Mouse (Mus musculus) heart, postnatal 14 days (tissue): ENCODE measurements at regions not wholly inside any gene's neighbourhood (a gene's known extent, or its start where the extent isn't known, plus 50 kb on each side); places are given as distances from the start of the nearest gene placed in this dataset.

Source experiments
- DNase-seq, 2 experiments: peaks; one replicate each; pipeline ENCODE4 v3.0.0; 2021 to 2022
- intact Hi-C: fragments of 180-260 bp; cut with DNase I; formaldehyde crosslinking; loops from one replicate; pipeline ENCODE4 v1.15.1; 2025

DNA sequence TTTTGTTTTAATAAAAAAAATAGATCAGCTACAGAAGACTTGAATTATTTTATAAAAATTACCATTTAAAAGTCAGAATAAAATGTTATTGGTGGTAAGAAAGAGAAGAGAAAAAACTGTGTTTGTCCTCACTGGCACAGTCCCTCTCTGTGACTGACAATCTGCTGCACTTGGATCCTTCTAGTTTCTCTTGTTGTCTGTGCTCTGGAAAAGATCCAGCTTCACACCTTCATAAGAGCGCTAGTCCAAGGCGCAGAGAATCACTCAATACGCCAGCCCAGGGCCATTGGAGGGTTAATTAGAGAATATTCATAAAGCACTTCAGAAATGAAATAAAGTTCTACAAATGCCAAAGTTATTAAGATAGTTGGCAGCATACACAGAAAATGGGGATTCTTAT, 153.8 kb downstream of the Lmbrd1 start:
- DNase-seq: no peak
- intact Hi-C loops: no loop called here

DNA sequence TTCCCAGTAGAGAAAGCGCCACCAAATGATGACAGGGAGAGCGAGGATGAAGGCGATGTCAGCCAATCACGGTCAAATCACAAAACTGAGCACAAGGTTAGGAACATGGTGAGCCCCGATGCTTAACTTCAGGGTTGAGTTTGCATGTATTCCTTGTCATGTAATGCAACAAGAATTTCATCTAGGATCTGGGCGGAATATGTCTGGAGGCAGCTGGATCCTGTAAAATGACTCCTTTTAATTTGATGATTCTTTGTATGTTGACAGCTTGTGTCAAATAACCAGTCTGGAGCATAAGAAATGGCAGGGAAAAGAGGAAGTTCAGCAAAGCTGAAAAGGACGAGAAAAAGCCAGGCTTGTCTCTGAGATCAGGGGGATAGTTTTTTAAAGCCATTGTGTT, 188.4 kb downstream of the Lmbrd1 start:
- intact Hi-C loops: no loop called here
- no peak for DNase-seq

DNA sequence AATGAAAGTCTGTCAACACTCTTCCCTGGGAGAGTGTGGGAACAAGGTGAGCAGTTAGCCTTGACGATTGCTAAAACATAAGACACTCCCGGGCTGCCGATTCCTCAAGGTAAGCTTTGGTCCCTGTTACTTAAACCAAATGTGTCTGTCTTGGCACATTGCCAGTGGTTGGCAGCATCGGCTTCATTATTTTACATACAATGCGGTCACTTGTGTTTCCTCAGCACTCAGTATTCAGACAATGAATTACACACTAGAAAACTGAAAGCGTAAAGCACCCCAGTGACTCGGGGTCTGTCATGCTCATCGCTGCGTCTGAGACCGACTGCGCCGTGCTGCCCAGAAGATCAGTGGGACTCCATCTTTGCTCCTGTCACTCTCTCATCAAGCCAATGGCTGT, 191.3 kb downstream of the Lmbrd1 start:
- intact Hi-C loops: no loop called here
- DNase-seq: no peak

DNA sequence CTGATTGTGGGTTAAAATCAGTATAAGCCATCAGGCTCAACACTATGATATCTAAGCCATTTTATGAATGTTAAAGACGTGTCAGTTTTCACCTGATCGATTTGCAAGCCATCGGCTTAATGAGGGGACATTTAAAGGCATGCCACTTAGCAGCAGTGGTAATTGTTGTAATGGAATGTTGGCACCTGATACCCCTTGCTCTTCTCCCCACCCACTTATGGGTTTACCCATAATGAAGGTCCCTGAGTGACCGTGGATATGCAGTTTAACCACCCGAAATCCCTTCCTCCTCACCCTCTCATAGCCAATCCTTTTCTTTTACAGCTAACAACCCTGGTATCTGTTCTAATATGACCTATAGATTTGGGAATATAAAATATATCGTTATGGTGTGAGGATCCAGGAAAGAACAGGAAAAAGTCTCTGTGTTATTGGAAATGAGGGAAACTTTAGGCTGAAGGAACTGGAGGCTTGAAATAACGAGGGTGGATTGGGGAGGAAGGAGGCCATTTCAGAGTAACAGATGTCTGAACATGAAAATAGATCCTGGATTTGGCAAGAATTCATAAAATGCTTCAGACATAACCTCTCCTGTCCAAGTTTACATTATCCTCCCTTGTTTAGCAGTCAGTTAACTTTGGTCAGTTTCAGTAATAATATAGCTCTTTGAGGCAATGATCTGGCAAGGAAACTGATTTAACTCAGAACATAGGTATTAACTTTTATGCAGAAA, 192.4 kb downstream of the Lmbrd1 start:
- DNase-seq: no peak
- intact Hi-C loops: no loop called here

DNA sequence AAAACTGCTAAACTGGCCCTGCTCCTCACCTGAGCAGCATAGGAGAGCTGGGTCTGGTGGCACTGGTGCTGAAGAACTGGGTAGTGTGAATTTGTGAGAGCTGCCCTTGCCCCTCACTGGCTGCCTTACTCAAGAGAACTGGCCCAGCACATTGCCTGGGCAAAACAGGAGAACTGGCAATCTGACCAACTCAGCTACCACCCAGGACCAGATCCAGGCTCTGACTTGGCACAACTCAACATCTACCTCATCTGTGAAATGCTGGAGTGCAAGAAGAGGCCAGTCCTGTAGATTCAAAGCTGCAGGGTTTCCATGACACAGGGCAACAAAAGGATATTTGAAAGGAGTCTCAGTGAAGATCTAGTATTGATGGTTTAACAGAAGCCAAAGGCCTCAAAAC, 198.6 kb downstream of the Lmbrd1 start:
- intact Hi-C loops: no loop called here
- DNase-seq: no peak

DNA sequence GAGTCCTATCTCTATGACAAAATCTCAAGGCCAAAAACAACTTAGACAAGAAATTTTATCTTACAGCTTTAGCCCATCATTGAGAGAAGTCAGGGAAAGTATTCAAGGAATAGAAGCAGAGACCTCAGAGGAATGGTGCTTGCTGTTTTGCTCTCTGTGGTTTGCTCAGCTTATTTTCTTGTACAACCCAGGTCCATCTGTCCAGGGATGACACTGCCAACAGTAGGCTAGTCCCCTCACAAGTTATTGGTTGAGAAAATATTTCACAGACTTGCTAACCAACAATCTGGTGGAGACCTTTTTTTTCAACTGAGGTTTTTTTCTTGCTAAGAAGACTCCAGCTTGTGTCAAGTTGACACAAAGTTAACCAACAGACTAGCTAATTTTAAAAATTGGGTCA, 205.2 kb downstream of the Lmbrd1 start:
- intact Hi-C loops: no loop called here
- DNase-seq: no peak

DNA sequence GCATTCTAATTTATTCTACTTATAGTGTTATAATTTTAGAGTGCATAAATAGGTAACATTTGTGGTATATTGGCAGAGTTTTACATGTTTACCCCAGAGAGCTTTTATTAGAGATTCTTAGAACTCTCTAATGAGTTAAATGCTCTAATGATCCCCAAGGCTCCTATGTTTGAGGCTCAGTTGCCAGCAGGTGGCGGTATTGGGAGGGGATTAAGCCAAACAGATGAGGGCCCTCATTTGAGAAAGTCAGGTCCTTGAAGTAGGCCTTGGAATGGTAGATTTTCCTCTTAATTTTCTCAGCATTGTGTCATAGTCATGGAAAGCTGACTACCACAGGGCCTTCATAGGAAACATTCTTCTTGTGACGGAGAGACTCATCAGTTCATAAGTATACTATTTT, 222.8 kb downstream of the Lmbrd1 start:
- intact Hi-C loops: no loop called here
- DNase-seq: peak; percentile 15 to 49

DNA sequence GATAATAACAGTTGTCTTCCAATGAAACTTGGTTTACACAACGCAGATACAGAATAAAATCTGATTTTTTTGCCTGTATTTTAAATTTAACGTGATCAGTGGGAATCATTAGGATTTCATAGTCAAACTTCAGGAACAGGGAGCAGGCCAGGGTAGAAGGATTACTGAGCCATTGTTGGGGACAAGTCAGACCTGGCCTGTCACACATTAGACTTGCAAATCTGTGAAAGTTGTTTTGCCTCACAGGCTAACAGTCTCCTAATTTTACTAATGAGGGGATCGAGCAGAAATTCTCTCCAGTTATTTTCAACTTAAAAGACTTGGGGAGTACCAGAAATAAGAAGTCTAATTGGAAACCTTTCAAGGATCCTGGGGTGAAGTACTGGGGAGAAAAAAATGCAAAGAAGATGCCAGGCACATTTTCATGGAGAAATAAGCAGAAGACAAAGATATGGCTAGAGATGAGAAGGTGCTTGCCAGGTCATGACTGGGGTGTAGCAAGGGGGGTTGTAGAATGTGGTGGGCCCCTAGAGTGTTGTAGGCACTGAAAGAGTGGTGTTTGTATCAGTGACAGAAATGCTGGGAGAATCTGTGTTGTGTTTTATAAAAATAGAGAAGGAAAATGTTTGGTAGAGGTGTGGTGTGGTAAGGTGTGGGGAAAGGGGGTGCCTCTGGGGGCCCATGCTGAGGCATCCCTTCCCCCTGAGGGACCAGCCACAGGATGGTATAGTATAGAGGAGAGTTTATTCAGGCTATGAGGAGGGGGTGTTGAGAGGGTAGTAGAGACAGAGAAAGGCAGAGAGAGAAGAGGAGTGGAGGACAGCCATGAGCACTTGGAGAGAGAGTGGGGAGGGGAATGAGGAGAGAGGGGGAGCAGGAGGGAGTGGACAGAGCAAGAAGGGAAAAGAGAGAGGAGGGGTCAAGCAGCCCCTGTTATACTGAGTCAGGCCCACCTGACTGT, 260.2 kb downstream of the Lmbrd1 start:
- DNase-seq: no peak
- intact Hi-C loops: no loop called here

DNA sequence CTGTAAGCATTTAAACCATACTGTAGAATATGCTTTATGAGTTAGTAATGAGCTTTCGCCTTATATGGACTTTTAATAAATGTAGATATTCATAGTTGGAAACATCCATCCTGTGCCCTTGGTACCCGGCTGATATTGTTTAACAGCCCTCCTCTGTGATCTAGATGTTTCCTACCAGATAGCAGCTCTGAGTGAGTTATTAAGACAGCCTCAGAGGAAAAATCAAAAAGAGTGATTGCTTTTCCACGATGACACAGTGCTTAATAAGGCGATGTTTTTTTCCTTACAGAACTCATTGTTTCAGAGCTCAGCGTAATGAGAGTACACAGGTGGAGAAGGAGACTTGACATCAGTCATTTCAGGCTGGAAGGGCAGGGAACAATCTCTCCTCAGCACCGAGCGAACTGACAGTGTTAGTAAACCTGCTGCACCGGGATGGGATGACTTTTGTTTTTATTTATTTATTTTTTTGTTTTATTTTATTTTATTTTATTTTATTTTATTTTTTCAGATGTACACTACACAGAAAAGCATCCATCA, 264.4 kb downstream of the Lmbrd1 start:
- DNase-seq: no peak
- intact Hi-C loops: no loop called here

DNA sequence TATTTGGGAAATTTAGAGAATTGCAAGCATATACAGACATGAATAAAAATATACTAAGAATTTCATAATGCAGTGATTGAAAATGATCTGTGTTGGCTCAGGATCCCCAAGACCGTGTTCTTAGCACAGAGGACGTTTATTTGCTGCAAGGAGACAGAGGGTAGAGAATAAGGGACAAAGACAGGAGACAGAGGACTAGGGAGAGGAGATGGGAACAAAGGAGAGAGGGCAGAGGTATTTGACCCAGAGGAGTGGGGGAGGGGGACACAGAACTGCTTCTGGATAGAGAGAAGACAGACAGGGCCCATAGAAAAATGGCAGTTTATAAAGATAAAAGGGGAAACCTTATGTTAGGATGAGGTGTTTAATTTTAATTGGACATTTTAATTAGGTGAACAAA, 265.0 kb downstream of the Lmbrd1 start:
- no peak for DNase-seq
- intact Hi-C loops: no loop called here

DNA sequence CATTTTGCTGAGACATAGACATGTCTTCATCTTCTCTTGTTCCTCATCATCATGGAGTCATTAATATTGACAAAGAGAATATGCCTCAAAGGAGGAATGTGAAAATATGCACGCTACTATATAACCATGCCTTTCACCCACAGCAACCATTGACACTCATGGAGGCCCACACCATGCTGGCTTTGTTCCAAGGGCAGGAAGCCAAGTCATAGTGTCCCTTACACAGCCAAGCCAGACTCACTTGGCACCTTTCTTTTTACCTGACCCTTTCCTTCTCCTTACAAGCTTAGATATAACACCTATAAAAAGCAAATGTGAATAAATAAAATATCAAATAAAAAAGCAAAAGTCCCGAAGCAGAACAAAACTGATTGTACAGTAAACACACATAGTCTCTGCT, 294.3 kb downstream of the Lmbrd1 start:
- DNase-seq: no peak
- intact Hi-C loops: no loop called here

DNA sequence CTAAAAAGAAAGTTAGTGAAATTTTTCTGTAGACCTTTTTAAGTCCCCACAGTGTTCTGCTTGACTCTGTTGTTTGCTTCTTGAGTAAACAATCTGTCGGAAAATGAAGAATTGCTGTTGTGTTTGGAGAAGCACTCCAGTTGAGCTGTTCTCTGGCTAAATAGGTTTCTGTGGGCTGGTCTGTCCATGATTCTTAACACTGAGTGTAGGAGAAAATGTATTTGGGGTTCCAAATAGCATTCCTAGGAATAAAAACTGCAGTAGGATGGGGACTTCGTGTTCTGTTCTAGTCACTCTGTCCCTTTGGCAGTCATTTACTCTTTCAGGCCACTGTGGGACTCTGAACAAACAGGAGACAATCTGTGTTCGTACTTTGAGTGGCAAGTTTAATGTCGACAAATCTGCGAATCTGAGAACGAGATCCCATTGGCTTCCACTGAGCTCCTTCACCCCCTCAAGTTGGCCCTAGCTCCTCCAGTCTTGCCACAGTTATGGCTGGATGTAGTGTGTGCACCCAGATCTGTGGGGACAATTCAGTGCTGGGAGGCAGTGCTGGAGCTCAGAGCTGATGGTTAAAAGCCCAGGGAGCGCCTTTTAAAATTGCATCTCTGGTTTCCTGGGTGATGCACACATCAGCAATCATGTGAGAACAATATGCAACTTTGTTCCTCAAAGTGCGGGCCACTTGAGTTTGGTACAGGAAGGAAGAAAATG, 330.2 kb downstream of the Lmbrd1 start:
- intact Hi-C loops: no loop called here

DNA sequence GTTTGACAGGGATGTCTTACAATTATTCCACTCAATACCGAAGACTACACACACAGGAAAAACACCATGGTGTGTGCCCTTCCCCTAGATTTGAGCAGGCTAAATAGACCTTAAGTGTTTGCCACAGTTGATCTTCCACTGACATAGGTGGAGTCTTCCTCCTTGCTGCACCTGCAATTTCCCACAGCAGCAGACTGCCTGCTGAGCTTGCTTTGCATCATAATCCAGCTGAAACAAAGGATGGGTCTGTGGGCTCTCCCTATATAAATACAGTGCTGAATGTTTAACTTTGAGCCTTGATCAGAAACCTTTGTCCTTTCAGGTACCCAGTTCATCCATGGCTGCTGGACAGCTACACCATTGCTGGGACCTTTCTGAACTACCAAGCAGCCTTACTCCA, 334.3 kb downstream of the Lmbrd1 start:
- DNase-seq: no peak
- intact Hi-C loops: no loop called here

More for the DNA sequence above, 330.2 kb downstream of the Lmbrd1 start:
- no peak for DNase-seq
